ENCODE assay signal across 11 mouse cellular contexts in genomic region chr6:47561426-47561825, GRCm38 (mm10). TPM values are rescaled to one million over a fixed set of nuclear protein-coding genes. Genes with fewer than 3 reads are reported as not detected.
DNase-seq lines count a peak whose midpoint lies in the region; ATAC-seq and TF ChIP-seq lines count a peak whose summit lies in the region.
"Had no signal": no experiment of that assay in that cellular context is flagged by ENCODE, and none has a peak within 500 bp of the region (broad histone marks: within the 10 kb centered on the region; RNA-seq: fewer than 3 reads in every experiment).

No protein-coding gene starts in this region.

- no peaks in the 10 kb centered on the region for H3K9me3 ChIP-seq in kidney, postnatal 0 days (replicated peaks; ENCODE audit: low read length)
- no peaks in the 10 kb centered on the region for H3K9me3 ChIP-seq in limb, embryonic 10.5 days (replicated peaks)
- H3K9me3 ChIP-seq: heart, embryonic 10.5 days; midbrain, embryonic 15.5 days had no signal

- no peak overlapping the region for H3K27ac ChIP-seq in kidney, postnatal 0 days
- peak overlapping the region; percentile 39; the same call in 1 of the 2 replicates for H3K27ac ChIP-seq in bone marrow, adult 2 months (ENCODE audit: control insufficient read depth, insufficient read depth, low read depth, low read length, poor library complexity)
- H3K27ac ChIP-seq in limb, embryonic 10.5 days: no peak overlapping the region
- H3K27ac ChIP-seq: heart, embryonic 10.5 days; midbrain, embryonic 15.5 days had no signal

- H3K4me2 ChIP-seq in kidney, postnatal 0 days (ENCODE audit: low read length): no peak overlapping the region
- H3K4me2 ChIP-seq: midbrain, embryonic 15.5 days had no signal

- intact Hi-C loops in heart, postnatal 10 days (cut with DNase I): no loop called here

- ATAC-seq in kidney, postnatal 0 days (replicated peaks; ENCODE audit: low FRiP score, low read depth): no peak
- ATAC-seq: hindbrain, embryonic 16.5 days; midbrain, embryonic 15.5 days had no signal

- peak; percentile 56 for TF ChIP-seq CTCF in kidney, postnatal 0 days (IDR thresholded peaks at IDR 0.05; ENCODE audit: low read depth)
- no peak for TF ChIP-seq CTCF in bone marrow, adult 2 months (IDR thresholded peaks at IDR 0.05; ENCODE audit: control insufficient read depth, insufficient read depth, low read length)

- H3K4me3 ChIP-seq in kidney, postnatal 0 days (replicated peaks; ENCODE audit: low read depth, low read length): no peak overlapping the region
- no peak overlapping the region for H3K4me3 ChIP-seq in bone marrow, adult 2 months (replicated peaks; ENCODE audit: control insufficient read depth, low read depth, low read length)
- H3K4me3 ChIP-seq in limb, embryonic 10.5 days: no peak overlapping the region
- H3K4me3 ChIP-seq: heart, embryonic 10.5 days; midbrain, embryonic 15.5 days had no signal

- H3K9ac ChIP-seq in kidney, postnatal 0 days (ENCODE audit: low read depth, low read length): no peak overlapping the region
- H3K9ac ChIP-seq: midbrain, embryonic 15.5 days had no signal

- 0 out of 2 replicates have a peak, but pooled peaks cover 4% of the 10 kb centered on the region for H3K36me3 ChIP-seq in kidney, postnatal 0 days (ENCODE audit: insufficient read depth, low read length)
- peaks cover 99% of the 10 kb centered on the region for H3K36me3 ChIP-seq in limb, embryonic 10.5 days

- no peaks in the 10 kb centered on the region for H3K4me1 ChIP-seq in kidney, postnatal 0 days (replicated peaks; ENCODE audit: insufficient read depth, low read length)
- peaks cover 1% of the 10 kb centered on the region; the same call in 1 of the 2 replicates for H3K4me1 ChIP-seq in bone marrow, adult 2 months (ENCODE audit: control insufficient read depth, insufficient read depth, low read length)
- no peaks in the 10 kb centered on the region for H3K4me1 ChIP-seq in limb, embryonic 10.5 days
- H3K4me1 ChIP-seq: heart, embryonic 10.5 days; midbrain, embryonic 15.5 days had no signal

- DNase-seq in kidney, postnatal 0 days (ENCODE audit: low spot score): peak; percentile 57
- DNase-seq in kidney, postnatal 25 days: no peak
- DNase-seq in 3T3-L1 (ENCODE audit: low read depth, low spot score) (peak; percentile 21), 416B (ENCODE audit: low read depth) (peak; percentile 33)
- DNase-seq in limb, embryonic 10.5 days (ENCODE audit: low spot score): no peak
- no peak for DNase-seq in Muller cell, postnatal 12 days (ENCODE audit: inconsistent ontology term)
- DNase-seq in heart, postnatal 10 days: no peak

- H3K27me3 ChIP-seq in kidney, postnatal 0 days (ENCODE audit: insufficient read depth, low read length): no peaks in the 10 kb centered on the region
- H3K27me3 ChIP-seq in limb, embryonic 10.5 days (ENCODE audit: low read depth, poor library complexity, severe bottlenecking): no peaks in the 10 kb centered on the region
- H3K27me3 ChIP-seq: midbrain, embryonic 15.5 days had no signal

- TF ChIP-seq POLR2A in bone marrow, adult 2 months (IDR thresholded peaks at IDR 0.05; ENCODE audit: borderline replicate concordance, control insufficient read depth, low read depth, low read length): no peak

- WGBS in kidney, postnatal 0 days: 83% methylated on average over 5 of the region's 5 CpGs
- 70% methylated on average over 5 of the region's 5 CpGs for WGBS in bone marrow, adult 2 months
- WGBS in limb, embryonic 10.5 days: 90% methylated on average over 5 of the region's 5 CpGs

RNA-seq across cellular contexts. Expression of gene Ezh2, which starts 33.7 kb away (rescaled TPM):
- 56.7 and 64.5 TPM in 2 replicates for polyA plus RNA-seq in kidney, postnatal 0 days (2015; fragmentation: Nextera tagmentation; extraction: Ambion mirVana)
- 156 and 256 TPM in 2 replicates for polyA plus RNA-seq in bone marrow, adult 2 months (2011; ENCODE audit: insufficient read depth, insufficient read length, low replicate concordance, missing spikeins)
- polyA plus RNA-seq in limb, embryonic 10.5 days (2016; fragmentation: Nextera tagmentation; extraction: Ambion mirVana): 150 and 171 TPM in 2 replicates
- total RNA-seq in heart, postnatal 10 days (2021): 10 to 100 TPM; 35.7 to 41.9 TPM

Comparison
In these comparisons a context has a peak if more than half of its experiments do, and no peak if none do; other contexts are left out.
1. DNase-seq: peak in kidney, postnatal 0 days (single experiment), 3T3-L1 (single experiment) and 416B (single experiment); none in kidney, postnatal 25 days (0 of 2), limb, embryonic 10.5 days (single experiment), Muller cell, postnatal 12 days (single experiment) and heart, postnatal 10 days (0 of 2).